13 mouse cellular contexts compared by ENCODE assay signal in the genomic region with DNA sequence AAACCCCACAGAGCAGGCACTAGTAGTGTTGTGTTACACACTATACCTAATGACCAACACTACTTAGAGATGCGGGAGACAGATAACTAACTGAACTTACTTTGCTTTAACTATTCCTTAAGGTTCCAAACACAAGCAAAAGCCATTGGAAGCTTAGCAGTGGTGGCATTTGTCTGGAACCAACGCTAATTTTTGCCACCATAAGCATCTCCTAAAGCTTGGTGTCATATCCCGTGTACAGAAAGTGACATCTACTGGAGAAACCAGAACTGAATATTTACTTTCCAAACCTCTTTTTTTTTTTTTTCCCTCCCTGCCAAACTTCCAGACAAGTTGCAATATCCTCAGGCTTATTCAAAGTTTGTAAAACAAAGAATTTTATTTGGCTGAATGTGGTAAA. TPM values are rescaled to one million over a fixed set of nuclear protein-coding genes. Genes with fewer than 3 reads are reported as not detected.
DNase-seq lines count a peak whose midpoint lies in the region; ATAC-seq and TF ChIP-seq lines count a peak whose summit lies in the region.
"Had no signal": no experiment of that assay in that cellular context is flagged by ENCODE, and none has a peak within 500 bp of the region (broad histone marks: within the 10 kb centered on the region; RNA-seq: fewer than 3 reads in every experiment).

No protein-coding gene starts in this region.

- peak; percentile 40 for TF ChIP-seq RAD21 in MEL (IDR thresholded peaks at IDR 0.05; ENCODE audit: low read depth, low read length)

- no peak overlapping the region for H3K4me2 ChIP-seq in kidney, embryonic 16.5 days (replicated peaks; ENCODE audit: low read depth, low read length)
- H3K4me2 ChIP-seq: forebrain, embryonic 12.5 days; heart, embryonic 15.5 days; neural tube, embryonic 13.5 days had no signal

- no peak; a peak in 1 of 6 replicates for TF ChIP-seq CTCF in MEL (IDR thresholded peaks at IDR 0.05 in 2 of 3, conservative IDR thresholded peaks at IDR 0.05 in 1 of 3; ENCODE audit: control insufficient read depth in 1 of 3, insufficient read depth in 1 of 3, low read depth in 2 of 3, low read length in 3 of 3, poor library complexity in 1 of 3, severe bottlenecking in 1 of 3)

- H3K36me3 ChIP-seq in kidney, embryonic 16.5 days (ENCODE audit: insufficient read depth, low read length) = no peaks in the 10 kb centered on the region
- H3K36me3 ChIP-seq in MEL (ENCODE audit: control insufficient read depth in 1 of 2, insufficient read depth in 2 of 2, low read length in 2 of 2) = no peaks in the 10 kb centered on the region
- H3K36me3 ChIP-seq: forebrain, embryonic 12.5 days; heart, embryonic 15.5 days; neural tube, embryonic 13.5 days had no signal

- no peak for TF ChIP-seq EP300 in MEL (IDR thresholded peaks at IDR 0.05; ENCODE audit: low read depth in 1 of 2, low read length in 2 of 2)

- intact Hi-C loops in heart, postnatal 14 days (cut with DNase I) = loop anchor here (2.0 to 10.0 kb wide), 3 partner anchors 246 to 1843 kb away; no protein-coding TSS in a partner anchor

- H3K27me3 ChIP-seq in kidney, embryonic 16.5 days (ENCODE audit: insufficient read depth, low read length) = no peaks in the 10 kb centered on the region
- no peaks in the 10 kb centered on the region for H3K27me3 ChIP-seq in MEL (ENCODE audit: control insufficient read depth in 1 of 2, insufficient read depth in 2 of 2, low read length in 2 of 2)
- H3K27me3 ChIP-seq: forebrain, embryonic 12.5 days; heart, embryonic 15.5 days; neural tube, embryonic 13.5 days had no signal

- no peak overlapping the region for H3K9ac ChIP-seq in kidney, embryonic 16.5 days (replicated peaks; ENCODE audit: low read length)
- no peak overlapping the region for H3K9ac ChIP-seq in MEL (ENCODE audit: control insufficient read depth, low read depth, low read length, poor library complexity, severe bottlenecking)
- H3K9ac ChIP-seq: forebrain, embryonic 12.5 days; heart, embryonic 15.5 days; liver, embryonic 14.5 days; neural tube, embryonic 13.5 days had no signal

- no peak for ATAC-seq in kidney, embryonic 16.5 days (ENCODE audit: low FRiP score, low TSS enrichment)

- H3K27ac ChIP-seq in kidney, embryonic 16.5 days (ENCODE audit: low read length) = no peak overlapping the region
- H3K27ac ChIP-seq in MEL (ENCODE audit: control insufficient read depth, low read depth, low read length) = no peak overlapping the region
- H3K27ac ChIP-seq: forebrain, embryonic 12.5 days; heart, embryonic 15.5 days; liver, embryonic 14.5 days; neural tube, embryonic 13.5 days had no signal

- TF ChIP-seq POLR2A in MEL (IDR thresholded peaks at IDR 0.05; ENCODE audit: control insufficient read depth in 1 of 2, insufficient read depth in 1 of 2, low read depth in 1 of 2, low read length in 2 of 2, poor library complexity in 1 of 2) = no peak

- 43% methylated on average over 3 of the region's 3 CpGs for WGBS in kidney, embryonic 16.5 days

- DNase-seq in heart, adult 18-20 months = peak; percentile 2 to 18
- no peak for DNase-seq in heart, postnatal 14 days
- peak; percentile 16 for DNase-seq in kidney, postnatal 14 days
- DNase-seq in 3T3-L1 (ENCODE audit: low read depth, low spot score) = peak; percentile 65
- no peak for DNase-seq in MEL (ENCODE audit: low read depth, low spot score)
- no peak for DNase-seq in urinary bladder, adult 18-20 months (ENCODE audit: low spot score in 2 of 2)
- DNase-seq: cerebellum, adult 8-10 months; gastrocnemius, postnatal 36 days had no signal

- H3K4me3 ChIP-seq in kidney, embryonic 16.5 days (ENCODE audit: low read length) = no peak overlapping the region
- H3K4me3 ChIP-seq in MEL (ENCODE audit: control insufficient read depth in 1 of 2, insufficient read depth in 1 of 2, low read depth in 2 of 2, low read length in 2 of 2) = no peak overlapping the region
- H3K4me3 ChIP-seq: forebrain, embryonic 12.5 days; heart, embryonic 15.5 days; neural tube, embryonic 13.5 days had no signal

- H3K79me2 ChIP-seq in MEL (ENCODE audit: control insufficient read depth, insufficient read depth, low read length, poor library complexity) = no peaks in the 10 kb centered on the region

- H3K9me3 ChIP-seq in kidney, embryonic 16.5 days (ENCODE audit: low read length) = no peaks in the 10 kb centered on the region
- H3K9me3 ChIP-seq in MEL (replicated peaks; ENCODE audit: insufficient read depth, low read length) = no peaks in the 10 kb centered on the region
- H3K9me3 ChIP-seq: forebrain, embryonic 12.5 days; heart, embryonic 15.5 days had no signal

- peaks cover 7% of the 10 kb centered on the region for H3K4me1 ChIP-seq in kidney, embryonic 16.5 days (ENCODE audit: insufficient read depth, low read length)
- no peaks in the 10 kb centered on the region for H3K4me1 ChIP-seq in MEL (ENCODE audit: control insufficient read depth in 1 of 2, insufficient read depth in 2 of 2, low read length in 2 of 2)
- H3K4me1 ChIP-seq: heart, embryonic 15.5 days; neural tube, embryonic 13.5 days had no signal

TF ChIP-seq in MEL, 35 proteins besides CTCF, POLR2A, EP300 and RAD21:
- TF ChIP-seq ZNF384 (IDR thresholded peaks at IDR 0.05; ENCODE audit: low read depth, low read length) (peak; percentile 64), TCF12 (IDR thresholded peaks at IDR 0.05; ENCODE audit: low read depth, low read length) (no peak)

RNA-seq across cellular contexts. Expression of gene Meis2, which starts 39.5 kb away (rescaled TPM):
- 10 to 100 TPM; 19.1 to 24.3 TPM for total RNA-seq in heart, adult 18-20 months (2021)
- total RNA-seq in heart, postnatal 14 days (2021) = 10 to 100 TPM; 19.9 to 21.3 TPM
- 72.6 and 90.3 TPM in 2 replicates for polyA plus RNA-seq in kidney, embryonic 16.5 days (2015; fragmentation: Nextera tagmentation; extraction: Ambion mirVana)
- total RNA-seq in MEL (2012; rRNA removed) = 3.1 and 5.2 TPM in 2 replicates
- 1 to 10 TPM in 1 of 2 experiments, not detected in 1; 9.8 TPM for polyA plus RNA-seq in MEL (2012; ENCODE audit: insufficient read depth in 1 of 2, insufficient read length in 2 of 2, low read depth in 1 of 2, low replicate concordance in 2 of 2, missing spikeins in 1 of 2)

Comparison
In these comparisons a context has a peak if more than half of its experiments do, and no peak if none do; other contexts are left out.
1. DNase-seq: peak in heart, adult 18-20 months (2 of 2), kidney, postnatal 14 days (single experiment) and 3T3-L1 (single experiment); none in heart, postnatal 14 days (0 of 2), MEL (single experiment) and urinary bladder, adult 18-20 months (0 of 2).